Mouse (Mus musculus): ENCODE measurements around the gene Gm39653. TPM values are rescaled to one million over a fixed set of nuclear protein-coding genes. Genes with fewer than 3 reads are reported as not detected.
"Not testable (repeated sequence)": the region's sequence is repeated elsewhere in the genome, so short reads cannot be mapped to it uniquely, and the experiment has no call there.

Gm39653 gene
- not detected for total RNA-seq (2021)
- long read RNA-seq, experiment 1: 0 reads
- long read RNA-seq, experiment 2: 0 reads

DNA sequence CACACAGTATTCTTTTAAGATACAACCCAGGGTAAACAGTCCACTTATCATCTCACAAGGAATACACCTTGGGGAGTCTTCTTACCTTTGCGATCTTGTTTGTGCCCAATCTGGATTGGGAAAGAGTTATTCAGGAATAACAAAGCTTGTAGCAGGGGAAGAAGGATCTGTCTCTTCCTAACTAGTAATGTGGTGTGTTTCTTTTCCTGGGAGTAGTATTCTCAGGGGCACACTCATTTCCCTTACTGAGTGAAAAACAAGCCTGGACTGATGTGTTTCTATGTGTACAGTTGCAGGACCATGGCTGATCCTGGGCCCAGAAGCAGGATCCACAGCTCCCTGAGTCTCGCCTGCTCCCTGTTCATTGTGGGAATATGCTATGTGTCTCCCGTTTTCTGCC lies at the start of gene Gm39653:
Gene Gm39653 (plus strand): TSS at position 301 of the 400 bp plus-strand sequence.
- DNase-seq (ENCODE audit: low spot score in 2 of 2): no peak
- Histone ChIP-seq H3K27ac (no peak within 1 kb of the TSS), H3K4me3 (no peak within 1 kb of the TSS)
- no peak for TF ChIP-seq CTCF (conservative IDR thresholded peaks at IDR 0.05)

- TF ChIP-seq CTCF (conservative IDR thresholded peaks at IDR 0.05): no peak
- no peak overlapping the region for H3K4me3 ChIP-seq
- DNase-seq (ENCODE audit: low spot score in 2 of 2): no peak
- H3K27ac ChIP-seq: no peak overlapping the region
These were observed 49.3 kb upstream of the Gm39653 start for GRCm38 (mm10) chr1:63566501-63566900.

DNA sequence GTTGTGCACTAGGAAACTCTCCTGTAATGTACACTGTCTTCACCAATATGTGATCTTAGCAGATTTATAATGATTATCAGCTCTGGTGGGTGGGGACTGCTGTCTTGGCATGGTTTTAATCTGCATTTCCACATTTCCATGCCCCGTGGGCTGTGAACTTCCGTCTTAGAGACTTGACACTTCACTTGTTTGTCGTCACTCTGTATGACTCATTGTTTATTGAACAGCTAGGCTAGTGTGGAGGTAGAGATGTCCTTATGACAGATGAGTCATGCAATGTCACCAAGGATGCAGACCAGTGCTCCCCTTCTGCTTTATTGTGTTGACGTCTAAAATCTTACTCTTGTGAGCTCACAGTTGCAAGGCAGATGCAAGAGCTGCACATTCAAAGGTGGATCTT lies 48.7 kb upstream of the Gm39653 start:
- DNase-seq (ENCODE audit: low spot score in 2 of 2): no peak
- TF ChIP-seq CTCF (conservative IDR thresholded peaks at IDR 0.05): no peak
- H3K4me3 ChIP-seq: no peak overlapping the region
- H3K27ac ChIP-seq: no peak overlapping the region

- H3K27ac ChIP-seq: no peak overlapping the region
- no peak overlapping the region for H3K4me3 ChIP-seq
- no peak for DNase-seq (ENCODE audit: low spot score in 2 of 2)
- TF ChIP-seq CTCF (conservative IDR thresholded peaks at IDR 0.05): no peak
These were observed 43.5 kb upstream of the Gm39653 start for GRCm38 (mm10) chr1:63572229-63572628.

GRCm38 (mm10) chr1:63573432-63573831 lies 42.3 kb upstream of the Gm39653 start:
- no peak for DNase-seq (ENCODE audit: low spot score in 2 of 2)

DNA sequence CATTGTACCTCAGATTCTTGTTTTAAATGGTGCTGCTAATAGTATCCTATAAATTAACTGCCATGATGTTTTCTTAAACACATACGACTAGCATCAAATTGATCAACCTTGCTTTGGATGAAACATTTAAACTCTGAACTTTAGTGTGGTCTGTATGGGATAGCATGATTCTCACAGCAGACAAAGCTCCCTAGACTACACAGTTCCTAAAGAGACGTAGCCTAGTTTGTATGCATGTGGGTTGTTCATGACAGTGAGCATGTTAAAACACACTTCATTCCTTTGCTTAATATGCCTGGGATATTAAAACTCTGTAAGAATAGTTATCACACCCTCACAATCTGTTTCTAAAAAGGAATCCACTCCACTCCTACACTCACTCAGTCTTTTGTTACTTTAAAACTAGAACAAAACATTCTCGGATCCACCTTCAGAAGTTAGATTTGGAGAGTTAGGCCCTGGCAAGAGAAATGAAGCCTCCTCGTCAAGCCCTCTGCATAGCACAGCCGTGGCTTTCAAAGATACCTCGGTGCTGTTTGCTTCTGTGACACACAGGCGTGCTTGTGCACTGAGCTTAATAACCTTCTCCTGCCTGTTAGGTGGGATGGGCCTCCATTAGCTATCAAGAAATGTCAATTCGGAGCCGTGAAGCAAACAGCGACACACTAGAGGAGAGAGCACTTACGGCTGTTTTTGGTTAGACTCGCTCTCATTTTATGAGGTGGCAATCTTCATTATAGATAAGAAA lies 41.7 kb upstream of the Gm39653 start:
- H3K4me3 ChIP-seq: no peak overlapping the region
- no peak for DNase-seq (ENCODE audit: low spot score in 2 of 2)
- TF ChIP-seq CTCF (conservative IDR thresholded peaks at IDR 0.05): no peak
- H3K27ac ChIP-seq: 0 out of 2 replicates have a peak overlapping the region, but pooled peaks have one; percentile 23

More at GRCm38 (mm10) chr1:63573432-63573831, 42.3 kb upstream of the Gm39653 start:
- Histone ChIP-seq H3K27ac (0 out of 2 replicates have a peak overlapping the region, but pooled peaks have one; percentile 23), H3K4me3 (no peak overlapping the region)
- no peak for TF ChIP-seq CTCF (conservative IDR thresholded peaks at IDR 0.05)

DNA sequence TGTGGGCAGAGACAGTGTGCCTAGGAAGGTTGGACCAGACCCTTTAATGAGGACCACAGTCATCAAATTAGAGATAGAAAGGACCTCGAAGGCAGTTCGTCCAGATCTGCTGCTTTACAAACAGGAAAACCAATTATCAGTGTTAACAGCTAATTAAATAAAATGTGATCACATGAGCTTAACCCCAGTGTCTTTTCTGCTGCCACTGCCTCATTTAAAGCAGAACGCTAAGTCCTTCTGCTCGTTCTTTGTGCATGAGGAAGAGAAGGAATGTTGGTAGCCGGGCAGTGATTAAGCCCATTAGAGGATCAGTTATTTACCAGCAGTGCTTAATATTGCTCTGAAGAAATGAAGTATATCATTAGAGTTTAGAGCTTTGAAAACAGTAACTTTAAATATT lies 39.0 kb upstream of the Gm39653 start:
- Histone ChIP-seq H3K27ac (no peak overlapping the region), H3K4me3 (no peak overlapping the region)
- no peak for TF ChIP-seq CTCF (conservative IDR thresholded peaks at IDR 0.05)
- DNase-seq (ENCODE audit: low spot score in 2 of 2): no peak

GRCm38 (mm10) chr1:63579153-63579552 lies 36.6 kb upstream of the Gm39653 start:
- Histone ChIP-seq H3K27ac (no peak overlapping the region), H3K4me3 (no peak overlapping the region)
- DNase-seq (ENCODE audit: low spot score in 2 of 2): no peak
- TF ChIP-seq CTCF (conservative IDR thresholded peaks at IDR 0.05): no peak

GRCm38 (mm10) chr1:63586869-63587268 lies 28.9 kb upstream of the Gm39653 start:
- H3K27ac ChIP-seq: no peak overlapping the region
- TF ChIP-seq CTCF (conservative IDR thresholded peaks at IDR 0.05): no peak
- no peak overlapping the region for H3K4me3 ChIP-seq
- no peak for DNase-seq (ENCODE audit: low spot score in 2 of 2)

- DNase-seq (ENCODE audit: low spot score in 2 of 2): no peak
- Histone ChIP-seq H3K4me3 (no peak overlapping the region), H3K27ac (no peak overlapping the region)
- TF ChIP-seq CTCF (conservative IDR thresholded peaks at IDR 0.05): no peak
These were observed 11.8 kb upstream of the Gm39653 start for GRCm38 (mm10) chr1:63603870-63604500.

DNA sequence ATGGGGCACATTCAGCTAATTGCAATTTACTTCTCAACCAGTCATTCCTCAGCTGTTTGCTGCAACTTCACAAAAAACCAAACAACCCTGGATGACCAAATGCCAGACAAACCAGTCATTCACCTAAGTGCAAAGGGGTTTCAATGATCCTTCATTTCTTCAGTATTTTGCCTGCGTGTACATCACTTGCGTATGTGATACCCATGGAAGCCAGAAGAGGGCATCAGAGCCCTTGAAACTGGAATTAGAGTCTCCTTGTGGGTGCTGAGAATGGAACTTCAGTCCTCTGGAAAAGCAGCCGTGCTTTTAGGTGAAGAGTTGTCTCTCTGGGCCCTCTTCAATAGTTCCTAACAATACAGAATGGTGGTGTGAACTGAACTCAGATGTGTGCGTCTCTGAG lies 6.2 kb upstream of the Gm39653 start:
- H3K27ac ChIP-seq: no peak overlapping the region
- no peak overlapping the region for H3K4me3 ChIP-seq
- no peak for DNase-seq (ENCODE audit: low spot score in 2 of 2)

GRCm38 (mm10) chr1:63614594-63614993 lies 1.2 kb upstream of the Gm39653 start:
- DNase-seq (ENCODE audit: low spot score in 2 of 2): no peak
- Histone ChIP-seq H3K4me3 (no peak overlapping the region), H3K27ac (no peak overlapping the region)
- TF ChIP-seq CTCF (conservative IDR thresholded peaks at IDR 0.05): no peak

More for the DNA sequence above, 6.2 kb upstream of the Gm39653 start:
- TF ChIP-seq CTCF (conservative IDR thresholded peaks at IDR 0.05): peak; percentile 27

DNA sequence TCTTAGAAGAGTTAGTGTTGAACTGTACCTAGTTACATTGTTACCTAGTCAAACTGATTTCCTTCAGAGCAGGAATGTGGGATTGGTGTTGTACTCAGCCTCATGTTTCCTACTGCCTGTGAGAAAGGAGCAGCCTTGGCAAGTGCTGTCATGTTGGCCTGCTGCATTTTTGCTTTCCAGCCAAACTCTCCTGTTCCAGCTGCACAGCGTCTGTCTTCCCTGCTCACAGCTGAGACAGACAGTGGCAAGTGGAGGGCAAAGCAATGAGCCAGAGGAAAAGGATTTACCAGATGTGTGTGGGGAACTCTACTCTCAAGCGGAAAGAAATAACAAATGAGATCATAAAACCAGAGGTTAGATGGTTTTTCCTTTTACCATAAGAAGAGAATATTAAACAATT lies 12.4 kb downstream of the Gm39653 start:
- no peak for TF ChIP-seq CTCF (conservative IDR thresholded peaks at IDR 0.05)
- DNase-seq (ENCODE audit: low spot score in 2 of 2): no peak
- Histone ChIP-seq H3K27ac (no peak overlapping the region), H3K4me3 (no peak overlapping the region)

DNA sequence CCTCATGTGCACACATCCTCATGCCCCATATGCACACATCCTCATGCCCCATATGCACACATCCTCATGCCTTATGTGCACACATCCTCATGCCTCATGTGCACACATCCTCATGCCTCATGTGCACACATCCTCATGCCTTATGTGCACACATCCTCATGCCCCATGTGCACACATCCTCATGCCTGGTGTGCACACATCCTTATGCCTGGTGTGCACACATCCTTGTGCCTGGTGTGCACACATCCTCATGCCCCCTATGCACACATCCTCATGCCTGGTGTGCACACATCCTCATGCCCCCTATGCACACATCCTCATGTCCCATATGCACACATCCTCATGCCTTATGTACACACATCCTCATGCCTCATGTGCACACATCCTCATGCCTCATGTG lies 14.6 kb downstream of the Gm39653 start:
- not testable (repeated sequence) for DNase-seq (ENCODE audit: low spot score in 2 of 2); H3K4me3 ChIP-seq; H3K27ac ChIP-seq
